Mouse (Mus musculus) brain, adult 2 months (tissue): ENCODE measurements at regions not wholly inside any gene's neighbourhood (a gene's known extent, or its start where the extent isn't known, plus 50 kb on each side); places are given as distances from the start of the nearest gene placed in this dataset.

ENCODE experiments used
- DNase-seq: peaks from one replicate; pipeline ENCODE4 v3.0.0; 2011; ENCODE audit warnings: low read depth, low spot score

GRCm38 (mm10) chr5:61943376-61943775, 134.8 kb downstream of the G6pd2 start:
- DNase-seq, result no peak

- no peak for DNase-seq
Observed at GRCm38 (mm10) chr5:61985211-61985610, 176.6 kb downstream of the G6pd2 start.

GRCm38 (mm10) chr5:62019506-62019905, 210.9 kb downstream of the G6pd2 start:
- peak; percentile 5 for DNase-seq

GRCm38 (mm10) chr5:62020260-62020659, 211.6 kb downstream of the G6pd2 start:
- DNase-seq, result no peak

- peak; percentile 58 for DNase-seq
Observed at GRCm38 (mm10) chr5:62041475-62041874, 232.9 kb downstream of the G6pd2 start.

- peak; percentile 70 for DNase-seq
Observed at GRCm38 (mm10) chr5:62043678-62044077, 235.1 kb downstream of the G6pd2 start.

- peak; percentile 29 for DNase-seq
Observed at GRCm38 (mm10) chr5:62078998-62079397, 270.4 kb downstream of the G6pd2 start.

GRCm38 (mm10) chr5:62089538-62089937, 280.9 kb downstream of the G6pd2 start:
- DNase-seq, result peak; percentile 66

GRCm38 (mm10) chr5:62096052-62096451, 287.4 kb downstream of the G6pd2 start:
- no peak for DNase-seq

GRCm38 (mm10) chr5:62113226-62113625, 304.6 kb downstream of the G6pd2 start:
- DNase-seq, result no peak

GRCm38 (mm10) chr5:62113664-62114063, 305.0 kb downstream of the G6pd2 start:
- DNase-seq, result no peak

- DNase-seq, result no peak
Observed at GRCm38 (mm10) chr5:62145178-62145577, 336.6 kb downstream of the G6pd2 start.

- no peak for DNase-seq
Observed at GRCm38 (mm10) chr5:62147399-62147798, 338.8 kb downstream of the G6pd2 start.

- peak; percentile 63 for DNase-seq
Observed at GRCm38 (mm10) chr5:62160528-62160927, 351.9 kb downstream of the G6pd2 start.

GRCm38 (mm10) chr5:62192073-62192472, 383.5 kb downstream of the G6pd2 start:
- peak; percentile 2 for DNase-seq

GRCm38 (mm10) chr5:62205384-62205783, 396.8 kb downstream of the G6pd2 start:
- peak; percentile 20 for DNase-seq
